Mouse (Mus musculus) ES-Bruce4 (cell line): ENCODE results near the gene 4930469K13Rik. TPM values are rescaled to one million over a fixed set of nuclear protein-coding genes. Genes with fewer than 3 reads are reported as not detected.

ENCODE experiments used
- H3K27ac ChIP-seq: 2 replicates; pipeline ENCODE4 v1.5.1; 2012; ENCODE audit warnings: low read length, inconsistent platforms; ENCODE audit not compliant: insufficient read depth
- H3K27me3 ChIP-seq: 2 replicates; pipeline ENCODE4 v1.6.1; 2012; ENCODE audit warnings: mild to moderate bottlenecking, low read length, inconsistent platforms; ENCODE audit not compliant: control insufficient read depth, poor library complexity, insufficient read depth, severe bottlenecking
- H3K36me3 ChIP-seq: 2 replicates; pipeline ENCODE4 v1.6.1; 2012; ENCODE audit warnings: inconsistent platforms, mild to moderate bottlenecking, low read length, moderate library complexity; ENCODE audit not compliant: control insufficient read depth, poor library complexity, insufficient read depth, severe bottlenecking
- H3K4me1 ChIP-seq: one replicate; pipeline ENCODE4 v1.8.1; 2011; ENCODE audit warnings: low read length; ENCODE audit not compliant: control insufficient read depth, insufficient read depth
- H3K4me3 ChIP-seq: 2 replicates; pipeline ENCODE4 v1.5.1; 2011; ENCODE audit warnings: low read depth, mild to moderate bottlenecking, low read length
- H3K9ac ChIP-seq: 2 replicates; pipeline ENCODE4 v1.6.1; 2012; ENCODE audit warnings: low read depth, mild to moderate bottlenecking, inconsistent platforms; ENCODE audit not compliant: poor library complexity, severe bottlenecking
- H3K9me3 ChIP-seq: replicated peaks from 2 replicates; pipeline ENCODE4 v1.6.1; 2012; ENCODE audit warnings: mild to moderate bottlenecking, low read length, inconsistent platforms; ENCODE audit not compliant: control insufficient read depth, poor library complexity, insufficient read depth, severe bottlenecking
- CTCF ChIP-seq: IDR thresholded peaks from one replicate; pipeline ENCODE4 v1.8.1; 2011; ENCODE audit warnings: low read depth, low read length
- EP300 ChIP-seq: IDR thresholded peaks from 2 replicates; pipeline ENCODE4 v1.6.1; 2011; ENCODE audit warnings: low read depth, low read length; ENCODE audit not compliant: insufficient read depth
- POLR2A ChIP-seq: IDR thresholded peaks from one replicate; pipeline ENCODE4 v1.8.1; 2011; ENCODE audit warnings: low read length; ENCODE audit not compliant: insufficient read depth
- polyA plus RNA-seq: library from polyadenylated mRNA; stranded (reverse); fragments of >200 nt; gene quantifications from 2 replicates; pipeline ENCODE4 v1.2.4, GENCODE M21; 2011; ENCODE audit warnings: low read depth; ENCODE audit not compliant: missing spikeins, insufficient read depth, insufficient read length

4930469K13Rik gene
- polyA plus RNA-seq, 1 experiment, result not detected

- Histone ChIP-seq H3K27me3 (no peaks in the 10 kb centered on the region), H3K27ac (no peak within 1 kb of the TSS), H3K9ac (no peak within 1 kb of the TSS), H3K4me3 (no peak within 1 kb of the TSS), H3K4me1 (no peaks in the 10 kb centered on the region), H3K36me3 (no peaks in the 10 kb centered on the region), H3K9me3 (no peaks in the 10 kb centered on the region)
- TF ChIP-seq POLR2A (no peak), EP300 (no peak), CTCF (no peak)
Observed at GRCm38 (mm10) chr11:33962688-33963407, 135.5 kb downstream of the 4930469K13Rik start, which contains the start of gene Kcnmb1. Gene Kcnmb1 (plus strand): TSS chr11:33963013.

- H3K9me3 ChIP-seq, result no peaks in the 10 kb centered on the region
- TF ChIP-seq EP300, result no peak
- TF ChIP-seq CTCF, result no peak
- TF ChIP-seq POLR2A, result no peak
- H3K27ac ChIP-seq, result no peak overlapping the region
- no peak overlapping the region for H3K9ac ChIP-seq
- H3K27me3 ChIP-seq, result no peaks in the 10 kb centered on the region
- no peaks in the 10 kb centered on the region for H3K4me1 ChIP-seq
- H3K36me3 ChIP-seq, result no peaks in the 10 kb centered on the region
- H3K4me3 ChIP-seq, result no peak overlapping the region
Observed at GRCm38 (mm10) chr11:33962178-33962577, 136.2 kb downstream of the 4930469K13Rik start.

GRCm38 (mm10) chr11:33958713-33959112, 139.6 kb downstream of the 4930469K13Rik start:
- H3K36me3 ChIP-seq, result no peaks in the 10 kb centered on the region
- no peak overlapping the region for H3K9ac ChIP-seq
- H3K27me3 ChIP-seq, result no peaks in the 10 kb centered on the region
- H3K4me1 ChIP-seq, result no peaks in the 10 kb centered on the region
- H3K4me3 ChIP-seq, result no peak overlapping the region
- TF ChIP-seq EP300 (no peak), CTCF (no peak), POLR2A (no peak)
- no peak overlapping the region for H3K27ac ChIP-seq
- no peaks in the 10 kb centered on the region for H3K9me3 ChIP-seq

- no peak for TF ChIP-seq POLR2A
- no peak for TF ChIP-seq CTCF
- no peak for TF ChIP-seq EP300
- H3K4me3 ChIP-seq, result no peak overlapping the region
- no peak overlapping the region for H3K9ac ChIP-seq
- no peaks in the 10 kb centered on the region for H3K4me1 ChIP-seq
- no peak overlapping the region for H3K27ac ChIP-seq
- no peaks in the 10 kb centered on the region for H3K36me3 ChIP-seq
- H3K9me3 ChIP-seq, result no peaks in the 10 kb centered on the region
- no peaks in the 10 kb centered on the region for H3K27me3 ChIP-seq
Observed at GRCm38 (mm10) chr11:33957595-33957994, 140.8 kb downstream of the 4930469K13Rik start.

GRCm38 (mm10) chr11:33956623-33957022, 141.7 kb downstream of the 4930469K13Rik start:
- Histone ChIP-seq H3K9ac (no peak overlapping the region), H3K27me3 (no peaks in the 10 kb centered on the region), H3K36me3 (no peaks in the 10 kb centered on the region), H3K9me3 (no peaks in the 10 kb centered on the region), H3K4me1 (no peaks in the 10 kb centered on the region), H3K4me3 (no peak overlapping the region), H3K27ac (no peak overlapping the region)
- TF ChIP-seq POLR2A (no peak), EP300 (no peak), CTCF (no peak)

- TF ChIP-seq CTCF, result no peak
- TF ChIP-seq EP300, result no peak
- Histone ChIP-seq H3K9ac (no peak overlapping the region), H3K4me3 (no peak overlapping the region), H3K9me3 (no peaks in the 10 kb centered on the region), H3K27me3 (no peaks in the 10 kb centered on the region), H3K4me1 (no peaks in the 10 kb centered on the region), H3K36me3 (no peaks in the 10 kb centered on the region), H3K27ac (no peak overlapping the region)
Observed at GRCm38 (mm10) chr11:33955982-33956381, 142.4 kb downstream of the 4930469K13Rik start.
